Mouse (Mus musculus) regulatory T cell (primary cell): ENCODE results near the gene Tmem211.

Source experiments
- in situ Hi-C: fragments of 300-600 bp; cut with MboI, MseI; formaldehyde crosslinking; loops from one replicate; pipeline ENCODE4 v1.15.1; 2025; ENCODE audit warnings: high pct_unique_total_duplicates

Gene Tmem211

GRCm38 (mm10) chr5:113270043-113270442 lies 43.3 kb downstream of the Tmem211 start:
- in situ Hi-C loops = no loop called here

- in situ Hi-C loops = no loop called here
These were observed 44.6 kb downstream of the Tmem211 start for GRCm38 (mm10) chr5:113271207-113271811.

- in situ Hi-C loops = no loop called here
These were observed 49.1 kb downstream of the Tmem211 start for GRCm38 (mm10) chr5:113275839-113276238.

GRCm38 (mm10) chr5:113280138-113280856 lies 53.6 kb downstream of the Tmem211 start:
- in situ Hi-C loops = no loop called here

GRCm38 (mm10) chr5:113281557-113281956 lies 54.8 kb downstream of the Tmem211 start:
- in situ Hi-C loops = no loop called here

- in situ Hi-C loops = no loop called here
These were observed 57.0 kb downstream of the Tmem211 start for GRCm38 (mm10) chr5:113283726-113284125.

GRCm38 (mm10) chr5:113285541-113285940 lies 58.8 kb downstream of the Tmem211 start:
- in situ Hi-C loops = no loop called here

- in situ Hi-C loops = no loop called here
These were observed 59.3 kb downstream of the Tmem211 start for GRCm38 (mm10) chr5:113286048-113286447.

GRCm38 (mm10) chr5:113286591-113287520 lies 60.1 kb downstream of the Tmem211 start:
- in situ Hi-C loops = no loop called here

GRCm38 (mm10) chr5:113287762-113288161 lies 61.1 kb downstream of the Tmem211 start:
- in situ Hi-C loops = no loop called here

GRCm38 (mm10) chr5:113288490-113288889 lies 61.8 kb downstream of the Tmem211 start:
- in situ Hi-C loops = no loop called here
